Mouse (Mus musculus) testis, postnatal 14 days (tissue): ENCODE measurements around the gene Dhx37.

Experiments used
- DNase-seq: peaks from one replicate; pipeline ENCODE4 v3.0.0; 2021; ENCODE audit warnings: low spot score

The Dhx37 gene

GRCm38 (mm10) chr5:125433793-125434337 lies at the start of gene Dhx37:
Dhx37 (minus strand) TSS chr5:125434121.
- DNase-seq = peak; percentile 96

DNA sequence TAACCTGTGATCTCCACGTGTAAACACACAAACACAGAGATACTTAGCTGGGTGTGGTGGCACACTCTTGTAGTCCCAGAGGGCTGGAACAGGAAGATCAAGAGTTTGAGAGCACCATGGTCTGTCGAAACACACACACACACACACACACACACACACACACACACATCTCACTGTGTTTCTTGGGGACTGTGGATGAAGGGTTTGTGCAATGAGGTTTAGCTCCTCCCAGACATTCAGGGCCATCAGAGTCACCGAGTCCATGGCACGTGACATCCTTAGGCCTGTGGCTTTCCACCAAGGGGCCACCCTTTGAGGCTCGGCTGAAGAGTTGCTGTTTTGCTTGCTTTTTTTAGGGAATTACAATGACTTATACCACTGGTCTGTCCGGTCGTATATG lies 48.6 kb upstream of the Dhx37 start:
- no peak for DNase-seq

GRCm38 (mm10) chr5:125480434-125481231 lies 46.7 kb upstream of the Dhx37 start:
- DNase-seq = no peak

GRCm38 (mm10) chr5:125479376-125479775 lies 45.5 kb upstream of the Dhx37 start:
- DNase-seq = no peak

GRCm38 (mm10) chr5:125478037-125478436 lies 44.1 kb upstream of the Dhx37 start:
- DNase-seq = no peak

DNA sequence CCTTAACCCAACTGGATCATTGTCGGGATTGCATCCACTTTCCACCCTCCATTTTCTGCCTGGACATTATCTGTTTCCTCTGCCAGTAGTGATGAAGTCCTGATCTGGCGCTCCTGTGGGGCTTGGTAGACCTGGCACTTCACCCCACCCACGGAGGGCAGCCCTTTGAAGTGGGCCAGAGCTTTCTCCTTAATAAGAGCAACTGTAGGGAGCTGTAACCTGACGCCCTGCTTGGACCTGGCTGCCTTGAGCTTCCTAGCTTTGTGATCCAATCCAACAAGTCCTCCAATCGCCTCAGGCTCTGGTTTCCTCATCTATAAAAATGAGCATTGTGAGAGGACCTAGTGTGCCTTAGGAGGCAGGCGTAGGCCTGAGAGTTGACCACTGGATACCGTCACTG lies 43.6 kb upstream of the Dhx37 start:
- no peak for DNase-seq

- DNase-seq = no peak
Measured at GRCm38 (mm10) chr5:125476799-125477198, 42.9 kb upstream of the Dhx37 start.

DNA sequence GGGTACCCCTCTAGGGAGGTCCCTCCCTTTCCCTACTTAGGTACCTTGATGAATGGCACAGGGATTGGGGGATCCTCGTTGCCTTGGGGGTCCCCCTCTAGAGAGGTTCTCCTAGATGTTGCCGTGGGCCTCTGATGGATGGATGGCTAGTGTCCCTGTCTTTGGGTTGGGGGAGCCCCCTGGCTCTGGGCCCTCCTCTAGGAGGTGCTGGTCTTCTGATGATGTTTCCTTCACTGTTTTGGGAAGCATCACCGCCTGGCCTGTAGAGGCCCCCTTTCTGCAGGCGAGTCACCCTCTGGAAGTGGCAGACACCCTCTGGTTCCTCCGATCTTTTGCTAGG lies 42.3 kb upstream of the Dhx37 start:
- no peak for DNase-seq

DNA sequence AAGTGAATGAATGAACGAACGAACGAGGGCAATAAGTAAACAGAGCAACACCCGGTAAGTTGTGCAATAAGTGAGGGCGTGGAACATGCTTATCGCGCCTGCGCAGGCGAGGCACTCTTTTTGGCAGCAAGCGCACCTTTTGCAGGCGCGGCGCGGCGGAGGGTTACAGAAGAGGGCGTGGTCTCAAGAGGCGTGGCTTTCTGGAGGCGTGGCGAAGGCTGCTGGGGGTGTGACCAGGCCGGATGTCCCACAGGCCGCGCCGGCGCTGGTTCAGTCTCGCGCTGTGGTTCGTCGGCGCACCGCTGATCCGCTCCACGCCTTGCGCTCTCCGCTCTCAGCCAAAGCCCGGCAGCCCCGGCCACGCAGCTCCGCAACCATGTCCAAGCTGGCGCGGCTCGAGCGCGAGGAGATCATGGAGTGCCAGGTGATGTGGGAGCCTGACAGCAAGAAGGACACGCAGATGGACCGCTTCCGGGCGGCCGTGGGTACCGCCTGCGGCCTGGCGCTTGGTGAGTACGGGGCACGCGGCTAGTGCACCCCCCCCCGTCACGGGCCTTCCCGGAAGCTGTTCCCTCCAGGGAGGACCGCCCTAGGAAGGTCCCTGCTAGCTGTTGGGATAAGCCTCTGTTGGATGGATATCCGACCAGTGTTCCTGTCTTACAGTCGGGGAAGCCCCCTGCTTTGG lies 41.8 kb upstream of the Dhx37 start, which contains the start of gene Aacs:
Aacs (plus strand) TSS at position 214 of the 685 bp plus-strand sequence.
- peak; percentile 94 for DNase-seq

DNA sequence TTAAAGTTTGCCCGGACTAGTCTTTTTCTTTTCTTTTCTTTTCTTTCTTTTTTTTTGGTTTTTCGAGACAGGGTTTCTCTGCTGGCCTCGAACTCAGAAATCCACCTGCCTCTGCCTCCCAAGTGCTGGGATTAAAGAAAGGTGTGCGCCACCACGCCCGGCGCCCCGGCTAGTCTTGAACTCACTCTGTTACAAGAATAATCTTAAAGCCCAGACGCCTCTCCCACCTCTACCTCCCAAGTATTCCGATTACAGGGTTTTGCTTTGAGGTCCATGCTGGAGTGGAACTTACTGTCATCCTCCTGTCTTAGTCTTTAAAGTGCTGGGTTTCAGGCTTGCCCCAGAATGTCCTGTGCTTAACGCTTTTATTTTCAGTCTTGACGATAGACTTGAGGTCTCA lies 41.1 kb upstream of the Dhx37 start:
- no peak for DNase-seq

GRCm38 (mm10) chr5:125472796-125473475 lies 39.0 kb upstream of the Dhx37 start:
- DNase-seq = no peak

DNA sequence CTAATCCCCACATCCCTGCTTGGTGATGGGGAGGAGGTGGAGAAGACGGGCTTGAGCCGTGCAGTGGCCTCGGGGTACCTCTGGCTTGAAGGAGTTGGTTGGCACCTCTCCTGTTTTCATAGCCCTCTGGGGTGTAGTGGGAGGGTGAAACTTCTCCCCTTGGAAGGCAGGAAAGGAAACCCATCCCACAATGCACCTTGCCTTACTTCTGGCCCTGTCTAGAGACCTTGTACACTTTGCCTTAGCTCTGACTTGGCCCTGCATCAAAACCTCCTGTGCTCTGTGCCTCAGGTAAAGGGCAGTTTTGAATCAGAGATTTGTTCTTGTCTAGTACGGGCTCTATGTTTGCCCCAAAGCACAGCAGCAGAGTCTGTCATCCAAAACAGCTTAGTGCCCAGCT lies 36.8 kb upstream of the Dhx37 start:
- DNase-seq = no peak

GRCm38 (mm10) chr5:125467261-125467660 lies 33.3 kb upstream of the Dhx37 start:
- no peak for DNase-seq

DNA sequence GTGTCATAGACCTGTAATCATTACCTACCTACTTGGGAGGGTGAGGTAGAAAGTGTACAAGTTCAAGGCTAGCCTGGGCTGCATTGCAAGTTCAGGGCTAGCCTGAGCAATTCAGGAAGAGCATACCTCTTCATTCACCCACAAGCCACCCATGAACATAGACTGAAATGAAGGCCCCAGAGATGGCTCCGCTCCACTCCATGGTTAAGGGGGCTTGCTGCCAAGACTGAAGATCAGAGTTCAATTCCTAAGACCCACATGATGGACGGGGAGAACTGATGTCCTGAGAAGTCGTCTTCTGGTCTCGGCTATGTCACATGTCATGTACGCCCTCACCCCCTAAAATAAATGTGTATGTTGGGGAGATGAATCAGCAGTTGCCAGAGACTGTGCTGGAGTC lies 32.6 kb upstream of the Dhx37 start:
- no peak for DNase-seq

DNA sequence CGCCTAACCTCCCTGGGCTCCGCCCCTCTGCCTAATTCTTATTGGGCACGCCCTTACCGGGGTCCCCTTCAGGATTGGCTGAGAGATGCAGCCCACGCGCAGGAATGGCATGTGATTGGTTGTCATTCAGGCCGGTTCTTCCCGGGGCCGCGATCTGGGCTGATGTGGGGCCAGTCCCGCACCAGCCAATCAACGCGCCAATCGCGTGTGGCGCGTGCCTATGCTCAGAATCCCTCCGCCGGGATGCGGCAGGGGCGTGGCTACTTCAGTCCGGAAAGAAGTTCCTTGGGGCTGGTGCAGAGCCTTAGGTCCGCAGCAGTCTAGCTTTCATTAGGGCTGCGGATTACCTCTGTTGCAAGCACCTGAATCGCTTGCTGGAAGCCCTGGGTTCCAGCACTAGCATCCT lies 31.8 kb upstream of the Dhx37 start:
- DNase-seq = peak; percentile 97

DNA sequence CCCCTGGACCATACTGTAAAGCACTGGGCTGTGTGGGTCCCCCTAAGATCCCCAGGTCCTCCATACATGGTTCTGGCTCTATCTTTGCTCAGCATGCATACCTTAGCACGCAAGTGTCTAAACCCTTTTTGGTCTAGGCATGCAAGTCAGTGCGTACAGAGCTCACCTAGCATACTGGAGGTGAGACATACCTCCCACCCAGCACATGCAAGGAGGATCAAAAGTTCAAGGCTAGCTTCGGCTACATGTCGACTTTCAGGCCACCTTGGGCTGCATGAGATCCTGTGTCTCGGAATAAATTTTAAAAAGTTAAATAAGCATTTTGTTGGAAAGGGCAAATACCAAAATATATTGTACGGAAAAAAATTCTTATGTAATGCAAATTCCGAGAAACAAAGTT lies 31.3 kb upstream of the Dhx37 start:
- DNase-seq = no peak

DNA sequence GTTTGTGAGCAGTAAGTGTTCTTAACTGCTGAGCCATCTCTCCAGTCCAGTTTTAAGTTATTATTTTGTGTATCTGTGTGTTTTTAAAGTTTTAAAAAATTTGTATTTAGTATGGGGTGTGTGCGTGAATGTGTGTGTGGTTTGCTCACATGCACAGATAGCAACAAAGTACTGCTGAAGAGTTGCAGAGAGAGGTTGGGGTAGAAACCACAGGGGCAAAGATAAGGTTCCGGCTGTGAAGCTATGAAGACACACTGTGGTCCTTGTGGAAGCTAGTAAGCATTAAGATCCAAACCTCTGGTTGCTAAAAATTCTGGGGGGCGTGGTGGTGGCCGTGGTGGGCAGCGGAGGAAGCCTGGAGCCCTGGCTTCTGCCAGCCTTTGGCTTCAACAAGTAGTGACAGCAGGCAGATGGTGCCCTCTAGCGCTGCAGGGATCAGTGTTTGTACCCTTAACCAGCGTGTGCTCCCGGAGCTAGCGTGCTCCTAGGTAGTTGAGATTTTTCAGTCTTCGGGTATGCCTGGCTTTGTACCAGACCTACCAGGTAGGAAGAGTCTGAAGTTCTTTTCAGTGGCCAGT lies 28.0 kb upstream of the Dhx37 start:
- no peak for DNase-seq

DNA sequence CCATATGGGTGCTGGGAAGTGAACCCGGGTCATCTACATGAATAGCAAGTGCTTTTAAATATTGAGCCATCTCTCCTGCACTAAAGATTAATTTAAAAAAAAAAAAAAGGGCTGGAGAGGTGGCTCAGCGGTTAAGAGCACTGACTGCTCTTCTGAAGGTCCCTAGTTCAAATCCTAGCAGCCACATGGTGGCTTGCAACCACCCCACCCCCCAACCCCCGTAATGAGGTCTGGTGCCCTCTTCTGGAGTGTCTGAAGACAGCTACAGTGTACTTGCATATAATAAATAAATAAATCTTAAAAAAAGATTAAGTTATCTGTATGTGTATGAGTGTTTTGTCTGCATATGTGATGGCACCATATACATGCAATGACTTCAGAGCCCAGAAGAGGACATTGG lies 26.7 kb upstream of the Dhx37 start:
- no peak for DNase-seq

DNA sequence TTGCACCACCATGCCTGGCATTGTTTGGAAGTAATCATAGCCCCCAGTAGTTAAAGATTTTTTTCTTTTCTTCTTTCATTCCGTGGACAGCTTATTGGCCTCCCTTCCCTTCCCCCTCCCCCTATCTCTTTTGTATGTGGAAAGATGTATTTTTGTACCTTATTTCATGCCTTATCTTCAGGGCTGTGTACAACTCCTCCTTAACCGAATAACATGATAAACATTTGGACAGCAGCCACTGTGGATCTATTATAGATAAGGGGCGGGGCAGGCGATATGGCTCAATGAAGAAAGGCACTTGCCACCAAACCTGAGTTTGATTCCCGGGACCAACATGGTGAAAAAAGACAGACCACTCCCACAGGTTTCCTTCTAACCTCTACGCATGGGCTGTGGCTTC lies 23.6 kb upstream of the Dhx37 start:
- no peak for DNase-seq

DNA sequence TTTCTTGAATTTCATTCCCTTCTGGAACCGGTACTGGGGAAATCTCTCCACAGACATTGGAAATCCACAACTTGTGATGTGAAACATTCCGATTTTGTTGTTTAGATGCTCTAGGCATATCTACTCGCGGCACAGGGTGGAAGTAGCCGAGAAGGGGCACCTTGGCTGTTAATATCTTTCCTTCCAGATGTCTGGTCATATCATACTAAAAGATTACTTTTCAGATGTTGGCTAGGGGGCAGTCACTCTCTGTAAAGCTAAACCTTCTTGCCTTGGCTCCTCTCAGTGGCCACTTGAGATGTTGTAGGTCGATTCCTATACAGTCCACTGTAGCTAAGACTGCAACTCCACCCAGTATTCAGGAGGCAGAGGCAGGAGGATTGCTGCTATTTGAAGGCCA lies 22.2 kb upstream of the Dhx37 start:
- DNase-seq = no peak

DNA sequence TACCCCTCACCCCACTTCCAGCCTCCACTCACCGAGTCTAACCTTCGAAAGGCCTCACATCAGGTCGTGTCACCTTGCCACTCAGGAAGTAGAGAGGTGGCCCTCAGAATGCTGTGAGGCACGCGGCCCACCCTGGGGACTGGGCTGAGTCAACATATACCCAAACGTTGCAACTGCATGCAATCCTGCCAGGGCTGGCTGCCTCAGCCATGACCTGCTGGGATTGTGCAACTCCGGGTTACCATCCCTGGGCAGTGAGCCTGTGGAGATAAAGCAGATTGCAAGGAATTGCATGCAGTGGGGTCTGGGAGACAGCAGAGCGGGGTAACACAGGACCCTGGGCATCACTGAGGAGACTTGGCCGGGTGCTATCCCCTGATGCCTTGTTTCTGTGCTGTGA lies 18.7 kb upstream of the Dhx37 start:
- no peak for DNase-seq

GRCm38 (mm10) chr5:125449306-125449705 lies 15.4 kb upstream of the Dhx37 start:
- DNase-seq = no peak

DNA sequence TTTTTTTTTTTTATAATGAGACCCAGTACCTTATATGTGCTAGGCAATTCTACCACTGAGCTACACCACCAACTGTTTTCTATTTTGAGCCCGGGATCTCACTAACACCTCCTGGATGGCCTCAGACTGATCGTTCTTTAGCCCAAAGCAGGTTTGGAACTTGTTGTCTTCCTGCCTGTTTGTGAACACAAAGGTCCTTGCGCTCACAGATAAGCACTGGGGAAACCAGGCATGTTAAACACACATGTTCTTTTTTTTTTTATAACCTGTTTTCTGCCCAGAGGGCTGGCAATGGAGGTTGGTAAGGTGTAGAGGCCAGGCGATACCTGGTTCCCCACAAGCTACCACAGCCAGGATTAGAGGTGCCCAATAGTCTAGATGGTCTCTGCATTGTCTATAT lies 14.7 kb upstream of the Dhx37 start:
- no peak for DNase-seq
